Mouse (Mus musculus): ENCODE data around the gene Sec24c. TPM values are rescaled to one million over a fixed set of nuclear protein-coding genes. Genes with fewer than 3 reads are reported as not detected.
"Not testable (repeated sequence)": the region's sequence is repeated elsewhere in the genome, so short reads cannot be mapped to it uniquely, and the experiment has no call there.

Gene Sec24c
- total RNA-seq, 2 experiments from 2014 or later = 120 to 132 TPM

GRCm38 (mm10) chr14:20695761-20696520 is 21.8 kb downstream of the Sec24c start:
- DNase-seq (ENCODE audit: low spot score in 2 of 2) = peak in 1 of 2 experiments; percentile 29

DNA sequence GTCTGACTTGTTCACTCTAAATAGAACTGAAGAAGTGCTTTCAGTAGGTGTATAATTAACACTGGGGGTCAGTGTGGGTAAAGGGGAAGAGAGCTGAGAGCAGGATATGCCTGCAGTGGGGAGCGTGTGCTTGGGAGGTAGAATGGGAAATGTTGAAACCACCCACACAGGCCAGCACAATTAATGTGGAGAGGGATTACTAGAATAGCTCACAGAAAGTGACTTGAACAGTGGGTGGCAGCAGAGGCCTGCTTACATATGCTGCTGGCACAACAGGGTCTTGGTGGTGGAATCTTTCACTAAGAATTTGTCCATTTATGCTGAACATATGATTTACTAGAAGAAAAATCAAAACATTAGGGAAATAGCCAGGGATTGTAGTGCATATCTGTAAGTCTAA is 22.9 kb downstream of the Sec24c start:
- DNase-seq (ENCODE audit: low spot score in 2 of 2) = no peak

- DNase-seq (ENCODE audit: low spot score in 2 of 2) = no peak
Observed at GRCm38 (mm10) chr14:20698515-20698914, 24.4 kb downstream of the Sec24c start.

DNA sequence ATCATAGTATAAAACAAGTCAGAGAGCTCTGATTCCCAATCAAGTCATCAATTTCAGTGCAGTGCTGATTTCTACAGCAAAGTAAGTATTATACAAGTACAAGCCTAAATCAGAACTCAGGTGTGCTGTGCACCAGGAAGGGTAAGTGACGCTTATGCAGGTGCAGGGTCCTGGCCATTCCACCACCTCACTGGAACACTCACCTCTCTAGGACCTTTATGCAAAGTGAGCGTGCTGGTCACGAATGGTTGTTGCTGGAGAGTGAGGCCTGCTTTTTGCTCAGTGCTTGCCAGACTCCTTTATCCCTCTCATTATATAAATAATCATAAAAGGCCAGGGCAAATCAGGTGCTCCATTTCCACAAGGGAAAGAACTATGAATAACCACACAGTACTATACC is 26.3 kb downstream of the Sec24c start:
- no peak for DNase-seq (ENCODE audit: low spot score in 2 of 2)

GRCm38 (mm10) chr14:20701554-20701953 is 27.4 kb downstream of the Sec24c start:
- DNase-seq (ENCODE audit: low spot score in 2 of 2) = no peak

- DNase-seq (ENCODE audit: low spot score in 2 of 2) = no peak
Observed at GRCm38 (mm10) chr14:20702096-20702740, 28.1 kb downstream of the Sec24c start.

- DNase-seq (ENCODE audit: low spot score in 2 of 2) = peak; percentile 90 to 94
Observed at GRCm38 (mm10) chr14:20702741-20703381, 28.8 kb downstream of the Sec24c start, which contains the start of gene Chchd1. Gene Chchd1 (plus strand): TSS chr14:20703006.

DNA sequence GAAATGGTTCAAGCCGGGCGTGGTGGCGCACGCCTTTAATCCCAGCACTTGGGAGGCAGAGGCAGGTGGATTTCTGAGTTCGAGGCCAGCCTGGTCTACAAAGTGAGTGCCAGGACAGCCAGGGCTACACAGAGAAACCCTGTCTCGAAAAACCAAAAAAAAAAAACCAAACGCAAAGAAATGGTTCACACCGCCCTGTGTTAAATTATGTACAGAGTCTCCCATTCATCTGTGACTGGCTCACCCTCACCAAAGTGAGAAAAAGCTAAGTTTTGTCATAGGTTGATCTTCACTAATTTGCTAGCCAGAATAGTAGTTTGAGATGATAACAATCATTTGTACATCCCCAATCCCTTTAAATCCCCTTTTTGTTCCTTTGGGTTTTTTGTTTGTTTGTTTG is 29.4 kb downstream of the Sec24c start:
- not testable (repeated sequence) for DNase-seq (ENCODE audit: low spot score in 2 of 2)

GRCm38 (mm10) chr14:20707201-20708190 is 33.4 kb downstream of the Sec24c start, which contains the start of gene Zswim8:
Gene Zswim8 (plus strand): TSS chr14:20707552.
- DNase-seq (ENCODE audit: low spot score in 2 of 2) = peak; percentile 86 to 89

GRCm38 (mm10) chr14:20708239-20708638 is 34.1 kb downstream of the Sec24c start:
- DNase-seq (ENCODE audit: low spot score in 2 of 2) = no peak

DNA sequence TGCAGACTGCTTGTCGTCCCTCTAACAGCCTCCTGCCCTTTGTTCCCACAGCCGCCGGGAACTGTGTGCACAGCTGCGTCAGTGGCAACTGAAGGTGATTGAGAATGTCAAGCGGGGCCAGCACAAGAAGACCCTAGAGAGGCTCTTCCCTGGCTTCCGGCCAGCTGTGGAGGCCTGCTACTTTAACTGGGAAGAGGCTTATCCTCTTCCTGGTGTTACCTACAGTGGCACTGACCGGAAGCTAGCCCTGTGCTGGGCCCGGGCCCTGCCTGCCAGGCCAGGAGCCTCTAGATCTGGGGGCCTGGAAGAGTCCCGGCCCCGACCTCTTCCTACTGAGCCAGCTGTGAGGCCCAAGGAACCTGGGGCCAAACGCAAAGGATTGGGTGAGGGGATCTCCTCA is 39.7 kb downstream of the Sec24c start:
- no peak for DNase-seq (ENCODE audit: low spot score in 2 of 2)

- no peak for DNase-seq (ENCODE audit: low spot score in 2 of 2)
Observed at GRCm38 (mm10) chr14:20718443-20718842, 44.3 kb downstream of the Sec24c start.

GRCm38 (mm10) chr14:20719767-20720166 is 45.7 kb downstream of the Sec24c start:
- no peak for DNase-seq (ENCODE audit: low spot score in 2 of 2)

DNA sequence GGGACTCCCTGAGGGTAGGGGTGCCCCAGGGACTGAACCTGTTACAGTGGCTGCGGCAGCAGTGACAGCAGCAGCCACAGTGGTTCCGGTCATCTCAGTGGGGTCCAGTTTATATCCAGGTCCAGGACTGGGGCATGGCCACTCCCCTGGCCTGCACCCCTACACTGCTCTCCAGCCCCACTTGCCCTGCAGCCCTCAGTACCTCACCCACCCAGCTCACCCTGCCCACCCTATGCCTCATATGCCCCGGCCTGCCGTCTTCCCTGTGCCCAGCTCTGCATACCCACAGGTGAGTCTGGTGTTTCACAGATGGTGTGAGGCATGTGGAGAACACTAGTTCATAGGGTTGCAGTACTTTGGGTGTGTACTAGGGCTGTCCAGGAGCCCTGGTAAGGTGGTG is 47.3 kb downstream of the Sec24c start:
- DNase-seq (ENCODE audit: low spot score in 2 of 2) = no peak

- DNase-seq (ENCODE audit: low spot score in 2 of 2) = no peak
Observed at GRCm38 (mm10) chr14:20723006-20723405, 48.9 kb downstream of the Sec24c start.

DNA sequence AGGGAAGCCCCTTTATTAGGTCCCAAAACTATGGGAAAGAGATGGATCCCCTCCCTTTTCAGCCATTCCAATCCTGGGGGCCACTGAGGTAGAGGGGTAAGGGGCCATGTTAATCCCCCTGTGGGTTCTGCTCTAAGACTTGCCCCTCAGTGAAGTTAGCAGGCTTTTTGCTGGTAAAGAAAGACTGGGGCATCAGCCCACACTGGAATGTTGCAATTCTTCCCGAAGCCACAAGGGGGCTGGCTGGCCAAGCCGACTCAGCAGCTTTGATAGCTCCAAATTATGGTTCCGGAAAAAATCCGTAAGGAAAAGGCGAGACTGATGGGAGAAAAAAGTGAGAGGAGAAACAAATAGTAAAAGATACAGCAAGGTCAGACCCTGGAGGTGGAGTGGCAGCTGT is 49.9 kb downstream of the Sec24c start:
- peak; percentile 61 to 71 for DNase-seq (ENCODE audit: low spot score in 2 of 2)

DNA sequence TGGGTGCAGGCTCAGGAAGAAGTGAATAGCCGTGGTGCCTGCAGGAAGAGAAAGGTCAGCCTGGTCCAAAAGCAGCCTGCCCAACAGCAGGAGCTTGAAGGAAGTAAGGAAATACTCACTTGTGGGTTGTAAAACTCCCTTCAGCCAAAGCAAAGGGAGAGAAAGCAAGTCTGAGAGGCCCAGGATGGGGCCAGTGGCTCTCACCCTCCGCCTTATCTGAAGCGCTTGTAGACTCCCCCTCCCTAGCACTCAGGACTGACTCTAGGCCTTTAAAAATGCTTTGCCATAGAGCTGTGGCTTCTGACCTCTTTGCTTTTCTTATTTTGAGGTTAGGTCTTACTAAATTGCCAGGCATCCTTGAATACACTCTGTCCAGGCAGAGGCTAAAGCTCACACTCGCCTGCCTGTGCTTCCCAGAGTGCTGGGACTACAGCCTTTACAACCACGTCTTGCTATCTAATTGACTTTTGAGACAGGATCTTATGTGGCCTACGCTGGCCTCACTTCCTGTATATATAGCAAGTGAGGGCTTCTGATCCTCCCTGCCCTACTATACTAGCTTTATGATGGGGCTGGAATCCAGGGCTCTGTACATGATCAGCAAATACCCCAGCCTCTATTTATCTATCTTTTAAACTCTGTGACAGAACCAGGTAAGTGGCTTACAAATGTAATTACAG is 51.7 kb downstream of the Sec24c start:
- no peak for DNase-seq (ENCODE audit: low spot score in 2 of 2)

DNA sequence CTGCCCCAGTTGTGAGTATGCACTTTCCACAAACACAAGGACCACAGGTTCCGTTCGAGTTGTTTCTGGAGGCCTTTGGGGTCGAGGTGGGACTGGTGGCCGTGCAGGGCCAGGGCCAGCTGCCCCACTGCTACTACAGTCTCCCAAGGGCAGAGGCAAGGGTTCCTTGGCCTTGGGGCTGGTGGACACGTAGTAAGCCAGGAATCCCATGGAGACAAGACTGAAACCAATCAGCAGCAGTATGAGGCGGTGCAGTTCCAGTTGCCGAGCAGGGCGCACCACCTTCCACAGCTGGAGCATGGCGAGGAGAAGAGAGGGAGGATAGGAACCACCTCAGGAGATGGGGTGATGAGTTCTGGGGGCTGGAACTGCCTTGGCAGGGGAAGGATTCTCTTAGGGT is 55.8 kb downstream of the Sec24c start:
- DNase-seq (ENCODE audit: low spot score in 2 of 2) = no peak

GRCm38 (mm10) chr14:20730853-20731602 is 56.9 kb downstream of the Sec24c start:
- no peak for DNase-seq (ENCODE audit: low spot score in 2 of 2)
